Mouse (Mus musculus) cerebellum, adult 2 months (tissue): Measurements from ENCODE around the gene Hoxd11. TPM values are rescaled to one million over a fixed set of nuclear protein-coding genes. Genes with fewer than 3 reads are reported as not detected.

Experiments
- DNase-seq, 2 experiments: peaks; one replicate each; pipeline ENCODE4 v3.0.0; 2021
- H3K27ac ChIP-seq: fragments of 200-500 bp; 2 replicates; pipeline ENCODE4 v1.5.1; 2012; ENCODE audit warnings: low read length, control low read depth, inconsistent platforms; ENCODE audit not compliant: insufficient read depth
- H3K27me3 ChIP-seq: fragments of 200-500 bp; 2 replicates; pipeline ENCODE4 v1.6.1; 2012; ENCODE audit warnings: inconsistent platforms, mild to moderate bottlenecking, low read length, moderate library complexity; ENCODE audit not compliant: control insufficient read depth, insufficient read depth
- H3K4me1 ChIP-seq: fragments of 200-500 bp; 2 replicates; pipeline ENCODE4 v1.6.1; 2011; ENCODE audit warnings: low read length; ENCODE audit not compliant: control insufficient read depth, insufficient read depth
- H3K4me3 ChIP-seq: fragments of 200-500 bp; replicated peaks from 2 replicates; pipeline ENCODE3; 2011; ENCODE audit warnings: mild to moderate bottlenecking, low read depth, low read length, control low read depth; ENCODE audit not compliant: insufficient read depth
- CTCF ChIP-seq: fragments of 200-500 bp; IDR thresholded peaks from 2 replicates; pipeline ENCODE4 v1.5.1; 2011; ENCODE audit warnings: low read depth, mild to moderate bottlenecking, control low read depth, low read length, moderate library complexity, borderline replicate concordance; ENCODE audit not compliant: insufficient read depth
- POLR2A ChIP-seq: fragments of 200-500 bp; IDR thresholded peaks from 2 replicates; pipeline ENCODE4 v1.6.1; 2011; ENCODE audit warnings: low read length, control low read depth, borderline replicate concordance; ENCODE audit not compliant: insufficient read depth
- WGBS: fragments of 180-500 bp; shearing (Covaris S2); methylation state at CpG from one replicate; pipeline ENCODE4 v1.1.7; 2018; 5-methylcytosine and 5-hydroxymethylcytosine counted together
- polyA plus RNA-seq: library from polyadenylated mRNA; depleted of rRNA; stranded (reverse); fragments of >200 nt; gene quantifications from 2 replicates; pipeline ENCODE4 v1.2.3, GENCODE M21; 2012; rRNA removed

The Hoxd11 gene
- not detected in 2 replicates for polyA plus RNA-seq

- Histone ChIP-seq H3K27ac (no peak within 1 kb of the TSS), H3K4me3 (no peak within 1 kb of the TSS), H3K4me1 (no peaks in the 10 kb centered on the region), H3K27me3 (peaks cover 16% of the 10 kb centered on the region; the same call in 1 of the 2 replicates)
- no peak for TF ChIP-seq CTCF
- no peak for TF ChIP-seq POLR2A
- DNase-seq, result no peak
- 2% methylated on average over 15 of the region's 15 CpGs for WGBS
These were observed at the start of gene Hoxd11 for GRCm38 (mm10) chr2:74678891-74679595. Gene Hoxd11 (plus strand): TSS chr2:74679557.

GRCm38 (mm10) chr2:74635412-74635811, 43.9 kb upstream of the Hoxd11 start:
- no peak overlapping the region for H3K27ac ChIP-seq
- 67% methylated on average over 4 of the region's 4 CpGs for WGBS
- H3K4me1 ChIP-seq, result no peaks in the 10 kb centered on the region
- TF ChIP-seq POLR2A (no peak), CTCF (no peak)
- H3K27me3 ChIP-seq, result no peaks in the 10 kb centered on the region
- H3K4me3 ChIP-seq, result no peak overlapping the region
- DNase-seq, result no peak

GRCm38 (mm10) chr2:74642431-74642830, 36.9 kb upstream of the Hoxd11 start:
- TF ChIP-seq CTCF (no peak), POLR2A (no peak)
- 58% methylated on average over 5 of the region's 5 CpGs for WGBS
- no peaks in the 10 kb centered on the region; the same call in 1 of the 2 replicates for H3K27me3 ChIP-seq

GRCm38 (mm10) chr2:74645631-74646030, 33.7 kb upstream of the Hoxd11 start:
- Histone ChIP-seq H3K4me3 (no peak overlapping the region), H3K27ac (no peak overlapping the region), H3K27me3 (peaks cover 4% of the 10 kb centered on the region; the same call in 1 of the 2 replicates), H3K4me1 (no peaks in the 10 kb centered on the region)
- no peak for TF ChIP-seq POLR2A
- TF ChIP-seq CTCF, result no peak
- 83% methylated on average over 3 of the region's 3 CpGs for WGBS
- no peak for DNase-seq

More at GRCm38 (mm10) chr2:74642431-74642830, 36.9 kb upstream of the Hoxd11 start:
- Histone ChIP-seq H3K4me1 (no peaks in the 10 kb centered on the region), H3K27ac (no peak overlapping the region), H3K4me3 (no peak overlapping the region)
- DNase-seq, result no peak

GRCm38 (mm10) chr2:74647082-74647864, 32.1 kb upstream of the Hoxd11 start:
- H3K4me3 ChIP-seq, result no peak overlapping the region
- TF ChIP-seq POLR2A (no peak), CTCF (no peak)
- H3K4me1 ChIP-seq, result no peaks in the 10 kb centered on the region
- H3K27ac ChIP-seq, result no peak overlapping the region
- WGBS, result 16% methylated on average over 7 of the region's 7 CpGs
- no peak for DNase-seq
- H3K27me3 ChIP-seq, result peaks cover 6% of the 10 kb centered on the region; the same call in 1 of the 2 replicates

GRCm38 (mm10) chr2:74652996-74653340, 26.4 kb upstream of the Hoxd11 start:
- no peak for DNase-seq
- no peak overlapping the region for H3K4me3 ChIP-seq
- peaks cover 24% of the 10 kb centered on the region; the same call in 1 of the 2 replicates for H3K27me3 ChIP-seq
- 40% methylated on average over 2 of the region's 2 CpGs for WGBS
- H3K4me1 ChIP-seq, result no peaks in the 10 kb centered on the region
- H3K27ac ChIP-seq, result no peak overlapping the region
- TF ChIP-seq POLR2A (no peak), CTCF (no peak)

GRCm38 (mm10) chr2:74653781-74654535, 25.4 kb upstream of the Hoxd11 start:
- H3K4me3 ChIP-seq, result no peak overlapping the region
- peaks cover 29% of the 10 kb centered on the region; the same call in 1 of the 2 replicates for H3K27me3 ChIP-seq
- WGBS, result 14% methylated on average over 17 of the region's 17 CpGs
- H3K4me1 ChIP-seq, result no peaks in the 10 kb centered on the region
- DNase-seq, result no peak
- no peak for TF ChIP-seq POLR2A
- TF ChIP-seq CTCF, result no peak
- H3K27ac ChIP-seq, result no peak overlapping the region
